Mouse (Mus musculus) CH12.LX (cell line): ENCODE data around the gene A2ml1.

Experiments used
- CTCF ChIP-seq, 2 experiments: IDR thresholded peaks in 1 of 2; conservative IDR thresholded peaks in 1 of 2; 2 replicates each; pipeline ENCODE4 v1.5.1; 2011 to 2012; ENCODE audit warnings: low read depth in 2 of 2, low read length in 2 of 2, improper control_type of control experiment in 1 of 2, inconsistent platforms in 1 of 2, mild to moderate bottlenecking in 1 of 2, moderate library complexity in 1 of 2
- E2F4 ChIP-seq: IDR thresholded peaks from 2 replicates; pipeline ENCODE4 v1.6.1; 2011; ENCODE audit warnings: low read depth, low read length, improper control_type of control experiment; ENCODE audit not compliant: insufficient replicate concordance
- ELF1 ChIP-seq: IDR thresholded peaks from 2 replicates; pipeline ENCODE4 v1.6.1; 2014; ENCODE audit warnings: low read depth, mild to moderate bottlenecking, inconsistent platforms, low read length, improper control_type of control experiment
- EP300 ChIP-seq: IDR thresholded peaks from 2 replicates; pipeline ENCODE4 v1.6.1; 2011; ENCODE audit warnings: low read length, improper control_type of control experiment
- MAFK ChIP-seq: IDR thresholded peaks from 2 replicates; pipeline ENCODE4 v1.6.1; 2011; ENCODE audit warnings: low read length, improper control_type of control experiment; ENCODE audit not compliant: insufficient replicate concordance
- MEF2A ChIP-seq: IDR thresholded peaks from 2 replicates; pipeline ENCODE4 v1.6.1; 2014; ENCODE audit warnings: low read depth, mild to moderate bottlenecking, inconsistent platforms, low read length, improper control_type of control experiment, borderline replicate concordance
- POLR2A ChIP-seq: IDR thresholded peaks from 2 replicates; pipeline ENCODE4 v1.6.1; 2011; ENCODE audit warnings: low read depth, mild to moderate bottlenecking, improper control_type of control experiment, low read length
- ZC3H11A ChIP-seq: IDR thresholded peaks from 2 replicates; pipeline ENCODE4 v1.6.1; 2012; ENCODE audit warnings: low read depth, mild to moderate bottlenecking, inconsistent platforms, low read length, improper control_type of control experiment
- ZKSCAN1 ChIP-seq: IDR thresholded peaks from 2 replicates; pipeline ENCODE4 v1.6.1; 2012; ENCODE audit warnings: low read depth, inconsistent platforms, low read length, improper control_type of control experiment, borderline replicate concordance

DNA sequence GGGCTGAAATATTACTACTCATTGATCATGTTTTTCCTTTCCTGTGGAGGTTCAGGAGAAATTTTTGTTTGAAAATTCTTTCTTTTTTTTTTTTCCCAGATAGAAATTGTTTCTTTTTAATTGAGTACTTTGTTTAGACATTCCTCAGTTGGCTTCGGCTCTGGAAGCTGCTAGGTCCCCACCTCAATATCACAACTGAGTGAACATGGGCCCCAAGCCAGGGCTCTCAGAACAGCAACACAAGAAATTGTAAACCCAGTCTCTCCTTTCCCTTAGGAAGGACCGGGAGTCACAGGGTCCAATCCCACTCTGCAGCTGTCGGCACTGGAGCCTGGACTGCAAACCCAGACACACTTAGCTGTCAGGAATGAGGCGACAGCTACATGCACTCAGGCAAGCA lies 52.9 kb downstream of the A2ml1 start:
- TF ChIP-seq CTCF (conservative IDR thresholded peaks at IDR 0.05 in 1 of 2, IDR thresholded peaks at IDR 0.05 in 1 of 2; ENCODE audit: low read depth in 2 of 2, low read length in 2 of 2) (no peak), E2F4 (no peak), MEF2A (no peak), MAFK (no peak), POLR2A (no peak), ELF1 (no peak), ZKSCAN1 (no peak), EP300 (no peak), ZC3H11A (no peak)
